Mouse (Mus musculus) stomach, embryonic 14.5 days (tissue): ENCODE results near the gene Il15ra. TPM values are rescaled to one million over a fixed set of nuclear protein-coding genes. Genes with fewer than 3 reads are reported as not detected.
A peak's percentile ranks its signal among the peaks of the same experiment; 100 is the strongest.

Source experiments
- ATAC-seq: fragments of 200-750 bp; cut with Nextera tagmentation; 2 replicates; pipeline ENCODE4 v1.8.0; 2017; ENCODE audit warnings: low read depth, moderate TSS enrichment; ENCODE audit not compliant: insufficient number of reproducible peaks, insufficient read depth, low FRiP score
- H3K27ac ChIP-seq: fragments of 300-500 bp; sonication (generic); 2 replicates; pipeline ENCODE4 v1.5.1; 2014; ENCODE audit warnings: mild to moderate bottlenecking, low read length, moderate library complexity, mixed read lengths
- H3K27me3 ChIP-seq: fragments of 300-500 bp; sonication (generic); 2 replicates; pipeline ENCODE4 v1.6.1; 2014; ENCODE audit warnings: low read length, control low read depth, mixed read lengths; ENCODE audit not compliant: control insufficient read depth, insufficient read depth
- H3K36me3 ChIP-seq: fragments of 300-500 bp; sonication (generic); 2 replicates; pipeline ENCODE4 v1.6.1; 2014; ENCODE audit warnings: mild to moderate bottlenecking, control low read depth, low read length, moderate library complexity, mixed read lengths; ENCODE audit not compliant: control insufficient read depth, insufficient read depth
- H3K4me1 ChIP-seq: fragments of 300-500 bp; sonication (generic); 2 replicates; pipeline ENCODE4 v1.6.1; 2014; ENCODE audit warnings: low read length, control low read depth, mixed read lengths; ENCODE audit not compliant: control insufficient read depth, insufficient read depth
- H3K4me2 ChIP-seq: fragments of 300-500 bp; sonication (generic); replicated peaks from 2 replicates; pipeline ENCODE4 v1.6.1; 2014; ENCODE audit warnings: low read depth, low read length, control low read depth
- H3K4me3 ChIP-seq: fragments of 300-500 bp; sonication (generic); 2 replicates; pipeline ENCODE4 v1.5.1; 2014; ENCODE audit warnings: low read depth, low read length, control low read depth
- H3K9ac ChIP-seq: fragments of 300-500 bp; sonication (generic); replicated peaks from 2 replicates; pipeline ENCODE4 v1.6.1; 2014; ENCODE audit warnings: low read depth, mild to moderate bottlenecking, control low read depth, low read length, moderate library complexity, mixed read lengths
- H3K9me3 ChIP-seq: fragments of 300-500 bp; sonication (generic); 2 replicates; pipeline ENCODE4 v1.6.1; 2016; ENCODE audit warnings: low read depth, low read length, control low read depth; ENCODE audit not compliant: control insufficient read depth
- WGBS: fragments of 180-500 bp; shearing (Covaris S2); extraction: QIAGEN DNeasy Blood & Tissue Kit; methylation state at CpG from one replicate; pipeline ENCODE4 v1.1.7; 2014; 5-methylcytosine and 5-hydroxymethylcytosine counted together
- polyA plus RNA-seq: library from polyadenylated mRNA; unstranded; fragments of >200 nt; fragmentation: Nextera tagmentation; extraction: Ambion mirVana; gene quantifications from 2 replicates; pipeline ENCODE4 v1.2.1, GENCODE M21; 2014

Il15ra gene
- 0.80 and 1.5 TPM in 2 replicates for polyA plus RNA-seq

- H3K4me2 ChIP-seq: peak within 1 kb of the TSS; percentile 97
- H3K4me3 ChIP-seq: peak within 1 kb of the TSS; percentile 47
- H3K27ac ChIP-seq: no peak within 1 kb of the TSS
- H3K27me3 ChIP-seq: no peaks in the 10 kb centered on the region
- ATAC-seq: peak; percentile 62
- under 1% methylated on average over 37 of the region's 37 CpGs for WGBS
- H3K36me3 ChIP-seq: no peaks in the 10 kb centered on the region
- peak within 1 kb of the TSS; percentile 47; the same call in 1 of the 2 replicates for H3K9ac ChIP-seq
- peaks cover 5% of the 10 kb centered on the region; the same call in 1 of the 2 replicates for H3K4me1 ChIP-seq
- no peaks in the 10 kb centered on the region for H3K9me3 ChIP-seq
Observed at GRCm38 (mm10) chr2:11705201-11706025, at the start of gene Il15ra. Gene Il15ra, plus strand, starts transcription at chr2:11705290.

DNA sequence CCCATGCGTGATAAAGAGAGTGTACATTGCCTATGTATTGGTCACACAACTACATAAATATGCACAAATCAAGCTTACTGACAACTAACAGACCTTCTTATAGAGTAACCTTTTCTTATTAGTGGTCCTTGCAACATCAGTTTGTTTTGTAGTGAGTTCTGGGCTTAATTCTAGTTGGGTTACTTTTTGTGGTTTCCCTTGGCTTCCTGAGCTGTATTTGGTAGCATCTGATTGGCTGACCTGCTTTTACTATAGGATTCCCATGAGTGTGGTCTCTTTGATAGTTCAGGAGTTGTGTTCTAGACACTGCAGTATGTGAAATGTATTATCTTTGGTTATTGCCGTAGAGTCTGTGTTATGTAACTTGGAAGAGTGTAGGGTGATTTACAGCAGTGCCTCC lies 47.5 kb upstream of the Il15ra start:
- no peak overlapping the region for H3K9ac ChIP-seq
- no peak for ATAC-seq
- no peak overlapping the region for H3K27ac ChIP-seq
- 88% methylated on average over 2 of the region's 2 CpGs for WGBS
- no peak overlapping the region for H3K4me3 ChIP-seq
- no peaks in the 10 kb centered on the region for H3K36me3 ChIP-seq
- H3K9me3 ChIP-seq: no peaks in the 10 kb centered on the region
- no peaks in the 10 kb centered on the region for H3K4me1 ChIP-seq
- H3K27me3 ChIP-seq: no peaks in the 10 kb centered on the region
- H3K4me2 ChIP-seq: no peak overlapping the region

- no peak for ATAC-seq
- H3K4me3 ChIP-seq: no peak overlapping the region
- no peak overlapping the region for H3K4me2 ChIP-seq
- WGBS: 36% methylated on average over 2 of the region's 2 CpGs
- H3K27me3 ChIP-seq: no peaks in the 10 kb centered on the region
- H3K36me3 ChIP-seq: no peaks in the 10 kb centered on the region
- no peak overlapping the region for H3K27ac ChIP-seq
- no peak overlapping the region for H3K9ac ChIP-seq
- no peaks in the 10 kb centered on the region for H3K9me3 ChIP-seq
- no peaks in the 10 kb centered on the region for H3K4me1 ChIP-seq
Observed at GRCm38 (mm10) chr2:11659263-11659662, 45.8 kb upstream of the Il15ra start.

- ATAC-seq: no peak
- 77% methylated on average over 6 of the region's 6 CpGs for WGBS
- no peak overlapping the region for H3K27ac ChIP-seq
- H3K9me3 ChIP-seq: no peaks in the 10 kb centered on the region
- no peak overlapping the region for H3K4me2 ChIP-seq
- no peaks in the 10 kb centered on the region for H3K27me3 ChIP-seq
- H3K4me1 ChIP-seq: no peaks in the 10 kb centered on the region
- no peaks in the 10 kb centered on the region for H3K36me3 ChIP-seq
- H3K9ac ChIP-seq: no peak overlapping the region
- H3K4me3 ChIP-seq: no peak overlapping the region
Observed at GRCm38 (mm10) chr2:11662143-11662906, 42.8 kb upstream of the Il15ra start.

DNA sequence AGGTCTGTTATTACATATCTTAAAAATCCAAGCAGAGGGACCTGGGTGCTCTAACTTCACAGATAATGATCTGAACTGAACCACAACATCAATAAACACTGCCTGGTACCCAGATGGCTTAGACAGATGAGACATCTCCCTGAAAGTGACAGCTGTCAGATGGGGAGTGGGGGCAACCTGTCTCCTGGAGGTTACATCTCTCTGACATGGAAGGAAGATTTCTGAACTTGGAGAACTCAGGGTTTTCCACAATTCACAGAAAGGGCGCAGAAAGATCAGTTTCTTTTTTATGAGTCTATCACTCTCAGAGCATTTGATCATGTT lies 42.2 kb upstream of the Il15ra start:
- H3K4me1 ChIP-seq: no peaks in the 10 kb centered on the region
- no peak overlapping the region for H3K4me2 ChIP-seq
- no peak overlapping the region for H3K4me3 ChIP-seq
- no peak for ATAC-seq
- no peak overlapping the region for H3K9ac ChIP-seq
- H3K27ac ChIP-seq: no peak overlapping the region
- no peaks in the 10 kb centered on the region for H3K36me3 ChIP-seq
- WGBS: 84% methylated on average over 1 of the region's 1 CpGs
- H3K9me3 ChIP-seq: no peaks in the 10 kb centered on the region
- H3K27me3 ChIP-seq: no peaks in the 10 kb centered on the region

DNA sequence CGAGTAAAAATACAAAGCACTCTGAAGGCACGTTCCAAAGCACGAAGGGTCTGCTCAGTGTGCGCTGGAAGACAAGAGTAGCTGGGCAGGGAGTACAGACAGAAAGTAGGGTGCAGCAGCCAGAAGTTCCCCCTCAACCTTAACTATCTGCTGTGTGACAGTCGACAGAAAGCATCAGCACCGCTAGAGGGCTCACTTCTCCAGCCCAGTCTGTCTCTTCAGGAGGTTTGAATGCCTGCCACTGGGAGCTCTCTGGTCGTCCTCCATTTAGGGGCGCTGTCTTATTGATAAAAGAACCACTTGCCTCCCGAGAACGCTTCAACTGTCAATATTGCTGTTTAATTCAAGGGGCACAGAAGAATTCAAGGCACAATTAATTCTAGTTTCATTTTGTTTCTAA lies 41.1 kb upstream of the Il15ra start:
- Histone ChIP-seq H3K36me3 (no peaks in the 10 kb centered on the region), H3K9ac (no peak overlapping the region), H3K27ac (no peak overlapping the region), H3K27me3 (no peaks in the 10 kb centered on the region), H3K4me2 (peak overlapping the region; percentile 34), H3K4me1 (no peaks in the 10 kb centered on the region), H3K4me3 (no peak overlapping the region), H3K9me3 (no peaks in the 10 kb centered on the region)
- peak; percentile 77 for ATAC-seq
- 3% methylated on average over 10 of the region's 10 CpGs for WGBS

- no peak overlapping the region for H3K27ac ChIP-seq
- peak overlapping the region; percentile 34 for H3K4me2 ChIP-seq
- H3K27me3 ChIP-seq: no peaks in the 10 kb centered on the region
- no peak overlapping the region for H3K4me3 ChIP-seq
- no peak for ATAC-seq
- H3K36me3 ChIP-seq: no peaks in the 10 kb centered on the region
- WGBS: 46% methylated on average over 6 of the region's 6 CpGs
- no peaks in the 10 kb centered on the region for H3K4me1 ChIP-seq
- H3K9me3 ChIP-seq: no peaks in the 10 kb centered on the region
- no peak overlapping the region for H3K9ac ChIP-seq
Observed at GRCm38 (mm10) chr2:11664367-11664766, 40.7 kb upstream of the Il15ra start.

DNA sequence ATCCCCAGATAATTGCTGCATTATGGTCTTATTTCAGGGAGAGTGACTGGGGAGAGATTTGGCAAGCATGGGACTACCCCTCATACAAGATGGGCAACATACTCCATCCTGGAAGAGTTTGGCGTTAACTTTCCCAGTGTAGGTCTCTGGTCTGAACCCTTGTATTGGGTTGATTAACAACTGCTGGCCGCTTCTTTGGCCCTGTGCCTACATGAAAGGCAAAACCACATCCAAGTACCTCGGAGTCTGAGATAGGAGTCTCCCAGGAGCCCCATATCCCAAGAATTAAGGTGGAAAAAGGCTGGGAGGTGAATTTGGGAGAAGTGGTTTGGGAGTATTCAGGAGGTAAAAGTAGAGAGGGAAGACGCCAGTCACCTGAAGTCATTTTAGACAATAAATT lies 40.3 kb upstream of the Il15ra start:
- H3K9me3 ChIP-seq: no peaks in the 10 kb centered on the region
- H3K27me3 ChIP-seq: no peaks in the 10 kb centered on the region
- no peak overlapping the region for H3K9ac ChIP-seq
- 81% methylated on average over 4 of the region's 4 CpGs for WGBS
- H3K36me3 ChIP-seq: no peaks in the 10 kb centered on the region
- ATAC-seq: no peak
- no peak overlapping the region for H3K27ac ChIP-seq
- no peaks in the 10 kb centered on the region for H3K4me1 ChIP-seq
- no peak overlapping the region for H3K4me2 ChIP-seq
- H3K4me3 ChIP-seq: no peak overlapping the region
